Mouse (Mus musculus) testis, postnatal 14 days (tissue): Measurements from ENCODE around the gene Phf11a.
"Not testable (repeated sequence)": the region's sequence is repeated elsewhere in the genome, so short reads cannot be mapped to it uniquely, and the experiment has no call there.

Experiments
- DNase-seq: peaks from one replicate; pipeline ENCODE4 v3.0.0; 2021; ENCODE audit warnings: low spot score

Phf11a gene

DNA sequence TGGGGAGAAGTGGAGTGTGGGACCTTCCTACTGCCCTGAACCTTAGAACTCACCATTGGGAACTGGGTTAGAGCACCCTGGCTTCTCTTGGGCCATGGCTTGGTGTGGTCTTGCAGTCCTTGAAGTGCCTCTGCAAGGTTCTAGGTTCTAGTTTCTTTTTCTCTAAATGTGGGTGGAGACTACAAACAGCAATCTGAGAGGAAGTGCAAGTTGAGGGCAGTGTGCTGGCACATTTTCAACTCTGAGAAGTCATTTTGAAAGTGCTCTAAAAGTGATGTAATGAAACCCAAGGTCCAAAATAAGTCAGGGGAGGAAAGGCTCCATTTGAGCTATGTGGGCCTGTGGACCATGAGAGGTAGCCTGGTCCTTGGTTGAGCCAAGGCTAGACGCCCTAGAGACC, at the start of gene Phf11a:
Gene Phf11a (minus strand): TSS at position 132 of the 400 bp plus-strand sequence.
- DNase-seq: not testable (repeated sequence)

DNA sequence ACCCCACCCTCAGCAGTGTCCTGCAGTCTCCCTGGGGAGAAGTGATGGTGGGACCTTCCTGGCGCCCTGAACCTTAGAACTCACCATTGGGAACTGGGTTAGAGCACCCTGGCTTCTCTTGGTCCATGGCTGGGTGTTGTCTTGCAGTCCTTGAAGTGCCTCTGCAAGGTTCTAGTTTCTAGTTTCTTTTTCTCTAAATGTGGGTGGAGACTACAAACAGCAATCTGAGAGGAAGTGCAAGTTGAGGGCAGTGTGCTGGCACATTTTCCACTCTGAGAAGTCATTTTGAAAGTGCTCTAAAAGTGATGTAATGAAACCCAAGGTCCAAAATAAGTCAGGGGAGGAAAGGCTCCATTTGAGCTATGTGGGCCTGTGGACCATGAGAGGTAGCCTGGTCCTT, 43.9 kb upstream of the Phf11a start, which contains the start of gene Phf11b:
Gene Phf11b (minus strand): TSS at position 163 of the 400 bp plus-strand sequence.
- not testable (repeated sequence) for DNase-seq

DNA sequence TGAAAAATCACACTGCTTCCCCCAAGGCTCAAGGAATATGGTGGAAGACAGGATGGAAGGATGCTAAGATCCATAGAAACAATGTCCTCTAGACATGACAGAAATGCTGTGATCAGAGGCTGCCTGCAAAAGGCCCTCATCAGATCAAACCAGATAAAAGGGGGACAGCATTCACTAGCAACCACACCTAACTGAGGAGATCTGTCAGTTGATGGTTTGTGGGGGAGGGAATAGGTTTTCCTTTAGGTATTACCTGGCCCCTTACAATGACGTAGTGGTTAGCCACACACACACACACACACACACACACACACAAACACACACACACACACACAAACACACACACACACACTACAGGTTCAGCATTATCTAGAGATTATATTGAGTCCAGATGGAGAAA, 42.2 kb upstream of the Phf11a start:
- DNase-seq: no peak

- not testable (repeated sequence) for DNase-seq
Measured at GRCm38 (mm10) chr14:59336056-59336455, 38.7 kb upstream of the Phf11a start.

DNA sequence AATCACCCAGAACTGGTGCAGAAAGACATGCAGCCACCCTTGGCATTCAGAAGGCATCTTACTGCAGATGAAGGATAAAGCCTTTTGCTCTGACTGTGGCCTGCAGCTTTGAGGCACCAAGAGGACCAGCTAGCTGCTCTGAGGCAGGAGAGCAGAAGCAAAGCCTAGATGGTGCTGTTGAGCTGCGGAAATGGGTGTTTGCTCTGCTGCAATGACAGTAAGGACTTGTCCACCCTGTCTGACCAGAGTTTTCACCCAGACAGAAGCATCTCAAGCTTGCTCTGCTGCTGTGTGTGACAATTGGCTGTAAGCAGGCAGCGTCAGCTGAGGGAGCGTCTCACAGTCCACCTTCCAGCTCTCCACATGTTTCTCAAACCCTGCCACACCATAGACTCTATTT, 33.2 kb upstream of the Phf11a start:
- not testable (repeated sequence) for DNase-seq

GRCm38 (mm10) chr14:59319970-59320369, 22.6 kb upstream of the Phf11a start:
- not testable (repeated sequence) for DNase-seq

DNA sequence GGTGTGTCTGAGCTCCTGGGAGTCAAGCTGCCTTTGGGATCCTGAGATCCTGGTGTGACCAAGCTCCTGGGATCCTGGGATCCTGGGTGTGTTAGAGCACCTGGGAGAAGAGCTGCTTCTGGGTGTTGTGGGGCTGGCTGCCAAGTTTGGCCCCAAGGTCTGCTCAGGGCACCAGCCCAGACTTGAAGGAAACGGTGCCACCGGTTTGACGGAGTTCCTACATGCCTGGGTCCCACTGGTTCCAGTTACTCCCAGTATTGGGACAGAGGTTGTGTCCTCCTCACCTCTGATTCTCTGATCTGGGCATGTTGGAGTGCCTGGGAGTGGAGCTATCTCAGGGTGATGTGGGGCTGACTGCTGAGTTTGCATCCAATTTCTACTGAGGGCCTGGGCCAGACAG, 21.7 kb upstream of the Phf11a start:
- not testable (repeated sequence) for DNase-seq

DNA sequence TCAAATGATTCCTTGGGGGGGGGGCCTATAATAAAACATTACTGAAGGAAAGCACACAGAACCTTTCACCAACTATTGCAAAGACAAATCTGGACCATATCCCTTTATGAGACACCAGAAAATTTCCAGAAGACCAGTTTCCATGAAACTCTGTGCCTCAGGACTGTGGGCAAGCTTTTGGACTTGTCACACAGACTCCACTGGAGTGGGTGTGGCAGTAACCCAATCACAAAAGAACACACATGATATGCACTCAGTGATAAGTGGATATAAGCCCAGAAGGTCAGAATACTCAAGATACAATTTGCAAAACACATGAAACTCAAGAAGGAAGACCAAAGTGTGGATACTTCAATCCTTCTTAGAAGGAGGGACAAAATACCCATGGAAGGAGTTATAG, 5.6 kb downstream of the Phf11a start:
- DNase-seq: not testable (repeated sequence)

- not testable (repeated sequence) for DNase-seq
Measured at GRCm38 (mm10) chr14:59274961-59275360, 22.4 kb downstream of the Phf11a start.

GRCm38 (mm10) chr14:59260056-59260455, 37.3 kb downstream of the Phf11a start, which contains the start of gene Gm6904:
TSS of gene Gm6904 (minus strand) at chr14:59260216.
- DNase-seq: no peak

GRCm38 (mm10) chr14:59255861-59256260, 41.5 kb downstream of the Phf11a start:
- not testable (repeated sequence) for DNase-seq

DNA sequence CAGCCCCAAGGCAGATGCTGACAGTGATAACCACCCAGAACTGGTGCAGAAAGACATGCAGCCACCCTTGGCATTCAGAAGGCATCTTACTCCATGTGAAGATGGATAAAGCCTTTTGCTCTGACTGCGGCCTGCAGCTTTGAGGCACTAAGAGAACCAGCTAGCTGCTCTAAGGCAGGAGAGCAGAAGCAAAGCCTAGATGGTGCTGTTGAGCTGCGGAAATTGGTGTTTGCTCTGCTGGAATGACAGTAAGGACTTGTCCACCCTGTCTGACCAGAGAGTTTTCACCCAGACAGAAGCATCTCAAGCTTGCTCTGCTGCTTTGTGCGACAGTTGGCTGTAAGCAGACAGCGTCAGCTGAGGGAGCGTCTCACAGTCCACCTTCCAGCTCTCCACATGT, 47.0 kb downstream of the Phf11a start:
- not testable (repeated sequence) for DNase-seq

DNA sequence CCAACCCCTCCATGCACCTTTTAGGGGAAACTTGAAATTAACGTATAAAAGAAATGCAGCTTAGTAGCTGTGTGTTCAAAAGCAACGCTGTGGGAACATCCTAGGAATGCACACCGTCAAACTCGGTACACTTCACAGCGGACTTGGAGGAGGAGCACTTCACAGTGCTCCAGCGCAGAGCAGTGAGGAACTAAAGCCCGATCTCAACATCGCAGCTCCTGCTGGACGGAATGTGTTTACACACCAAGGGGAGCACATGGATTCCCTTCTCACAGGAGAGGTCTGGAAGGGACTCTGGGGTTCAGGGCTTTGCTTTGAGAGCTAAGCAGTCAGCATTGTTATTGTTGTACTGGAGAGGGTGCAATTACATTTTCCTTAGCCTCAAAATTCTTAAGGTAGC, 63.7 kb downstream of the Phf11a start:
- no peak for DNase-seq

- DNase-seq: no peak
Measured at GRCm38 (mm10) chr14:59232003-59232402, 65.3 kb downstream of the Phf11a start.

- no peak for DNase-seq
Measured at GRCm38 (mm10) chr14:59230331-59230966, 66.9 kb downstream of the Phf11a start.

- DNase-seq: no peak
Measured at GRCm38 (mm10) chr14:59229822-59230221, 67.5 kb downstream of the Phf11a start.
